Mouse (Mus musculus): ENCODE data around the gene Slain2. TPM values are rescaled to one million over a fixed set of nuclear protein-coding genes. Genes with fewer than 3 reads are reported as not detected.

Slain2 gene
- polyA plus RNA-seq, 1 experiment = 28.9 TPM

GRCm38 (mm10) chr5:72939311-72939710 lies 25.2 kb downstream of the Slain2 start:
- Histone ChIP-seq H3K27me3 (replicated peaks) (no peaks in the 10 kb centered on the region), H3K4me1 (peaks cover 64% of the 10 kb centered on the region), H3K4me3 (replicated peaks) (no peak overlapping the region), H3K36me3 (replicated peaks; ENCODE audit: low read length) (peaks cover 59% of the 10 kb centered on the region), H3K9me3 (no peaks in the 10 kb centered on the region)
- no peak for TF ChIP-seq FLI1 (IDR thresholded peaks at IDR 0.05; ENCODE audit: low read length)
- no peak for TF ChIP-seq GATA1 (IDR thresholded peaks at IDR 0.05; ENCODE audit: borderline replicate concordance, low read length)

- peaks cover 71% of the 10 kb centered on the region for H3K36me3 ChIP-seq (replicated peaks; ENCODE audit: low read length)
- no peak overlapping the region for H3K4me3 ChIP-seq (replicated peaks)
- H3K9me3 ChIP-seq = no peaks in the 10 kb centered on the region
- H3K27me3 ChIP-seq (replicated peaks) = no peaks in the 10 kb centered on the region
- TF ChIP-seq GATA1 (IDR thresholded peaks at IDR 0.05; ENCODE audit: borderline replicate concordance, low read length) (no peak), FLI1 (IDR thresholded peaks at IDR 0.05; ENCODE audit: low read length) (no peak)
- H3K4me1 ChIP-seq = peaks cover 74% of the 10 kb centered on the region
Measured at GRCm38 (mm10) chr5:72940906-72941432, 26.9 kb downstream of the Slain2 start.

GRCm38 (mm10) chr5:72948136-72948535 lies 34.0 kb downstream of the Slain2 start:
- peaks cover 62% of the 10 kb centered on the region for H3K4me1 ChIP-seq
- H3K4me3 ChIP-seq (replicated peaks) = no peak overlapping the region
- no peaks in the 10 kb centered on the region for H3K9me3 ChIP-seq
- peaks cover 85% of the 10 kb centered on the region for H3K36me3 ChIP-seq (replicated peaks; ENCODE audit: low read length)
- no peaks in the 10 kb centered on the region for H3K27me3 ChIP-seq (replicated peaks)
- TF ChIP-seq FLI1 (IDR thresholded peaks at IDR 0.05; ENCODE audit: low read length) (no peak), GATA1 (IDR thresholded peaks at IDR 0.05; ENCODE audit: borderline replicate concordance, low read length) (no peak)

- H3K9me3 ChIP-seq = no peaks in the 10 kb centered on the region
- no peaks in the 10 kb centered on the region for H3K27me3 ChIP-seq (replicated peaks)
- no peak overlapping the region for H3K4me3 ChIP-seq (replicated peaks)
- TF ChIP-seq GATA1 (IDR thresholded peaks at IDR 0.05; ENCODE audit: borderline replicate concordance, low read length) (no peak), FLI1 (IDR thresholded peaks at IDR 0.05; ENCODE audit: low read length) (no peak)
- H3K4me1 ChIP-seq = peaks cover 56% of the 10 kb centered on the region
- H3K36me3 ChIP-seq (replicated peaks; ENCODE audit: low read length) = peaks cover 89% of the 10 kb centered on the region
Measured at GRCm38 (mm10) chr5:72950252-72950651, 36.1 kb downstream of the Slain2 start.

- peaks cover 37% of the 10 kb centered on the region for H3K4me1 ChIP-seq
- no peak overlapping the region for H3K4me3 ChIP-seq (replicated peaks)
- no peaks in the 10 kb centered on the region for H3K27me3 ChIP-seq (replicated peaks)
- H3K36me3 ChIP-seq (replicated peaks; ENCODE audit: low read length) = peaks cover 92% of the 10 kb centered on the region
- TF ChIP-seq GATA1 (IDR thresholded peaks at IDR 0.05; ENCODE audit: borderline replicate concordance, low read length) = no peak
- no peak for TF ChIP-seq FLI1 (IDR thresholded peaks at IDR 0.05; ENCODE audit: low read length)
- H3K9me3 ChIP-seq = no peaks in the 10 kb centered on the region
Measured at GRCm38 (mm10) chr5:72953996-72954604, 40.0 kb downstream of the Slain2 start.

GRCm38 (mm10) chr5:72957281-72957680 lies 43.2 kb downstream of the Slain2 start:
- no peak overlapping the region for H3K4me3 ChIP-seq (replicated peaks)
- peaks cover 21% of the 10 kb centered on the region for H3K4me1 ChIP-seq
- H3K27me3 ChIP-seq (replicated peaks) = no peaks in the 10 kb centered on the region
- peaks cover 91% of the 10 kb centered on the region for H3K36me3 ChIP-seq (replicated peaks; ENCODE audit: low read length)
- no peak for TF ChIP-seq FLI1 (IDR thresholded peaks at IDR 0.05; ENCODE audit: low read length)
- TF ChIP-seq GATA1 (IDR thresholded peaks at IDR 0.05; ENCODE audit: borderline replicate concordance, low read length) = no peak
- H3K9me3 ChIP-seq = no peaks in the 10 kb centered on the region

- TF ChIP-seq GATA1 (IDR thresholded peaks at IDR 0.05; ENCODE audit: borderline replicate concordance, low read length) = no peak
- TF ChIP-seq FLI1 (IDR thresholded peaks at IDR 0.05; ENCODE audit: low read length) = no peak
- H3K9me3 ChIP-seq = no peaks in the 10 kb centered on the region
- 0 out of 2 replicates have a peak, but pooled peaks cover 10% of the 10 kb centered on the region for H3K4me1 ChIP-seq
- no peaks in the 10 kb centered on the region for H3K27me3 ChIP-seq (replicated peaks)
- H3K4me3 ChIP-seq (replicated peaks) = no peak overlapping the region
- H3K36me3 ChIP-seq (replicated peaks; ENCODE audit: low read length) = peaks cover 93% of the 10 kb centered on the region
Measured at GRCm38 (mm10) chr5:72960096-72960495, 46.0 kb downstream of the Slain2 start.

GRCm38 (mm10) chr5:72965706-72966105 lies 51.6 kb downstream of the Slain2 start:
- peaks cover 17% of the 10 kb centered on the region for H3K4me1 ChIP-seq
- TF ChIP-seq GATA1 (IDR thresholded peaks at IDR 0.05; ENCODE audit: borderline replicate concordance, low read length) (no peak), FLI1 (IDR thresholded peaks at IDR 0.05; ENCODE audit: low read length) (no peak)
- H3K9me3 ChIP-seq = no peaks in the 10 kb centered on the region
- H3K36me3 ChIP-seq (replicated peaks; ENCODE audit: low read length) = peaks cover 97% of the 10 kb centered on the region
- no peak overlapping the region for H3K4me3 ChIP-seq (replicated peaks)
- H3K27me3 ChIP-seq (replicated peaks) = no peaks in the 10 kb centered on the region

- TF ChIP-seq GATA1 (IDR thresholded peaks at IDR 0.05; ENCODE audit: borderline replicate concordance, low read length) (no peak), FLI1 (IDR thresholded peaks at IDR 0.05; ENCODE audit: low read length) (no peak)
- H3K36me3 ChIP-seq (replicated peaks; ENCODE audit: low read length) = peaks cover 100% of the 10 kb centered on the region
- H3K4me1 ChIP-seq = peaks cover 39% of the 10 kb centered on the region
- no peaks in the 10 kb centered on the region for H3K9me3 ChIP-seq
- H3K4me3 ChIP-seq (replicated peaks) = no peak overlapping the region
- no peaks in the 10 kb centered on the region for H3K27me3 ChIP-seq (replicated peaks)
Measured at GRCm38 (mm10) chr5:72972435-72972834, 58.3 kb downstream of the Slain2 start.

GRCm38 (mm10) chr5:72972934-72973333 lies 58.8 kb downstream of the Slain2 start:
- no peak for TF ChIP-seq FLI1 (IDR thresholded peaks at IDR 0.05; ENCODE audit: low read length)
- TF ChIP-seq GATA1 (IDR thresholded peaks at IDR 0.05; ENCODE audit: borderline replicate concordance, low read length) = no peak
- Histone ChIP-seq H3K4me1 (peaks cover 39% of the 10 kb centered on the region), H3K27me3 (replicated peaks) (no peaks in the 10 kb centered on the region), H3K4me3 (replicated peaks) (no peak overlapping the region), H3K9me3 (no peaks in the 10 kb centered on the region), H3K36me3 (replicated peaks; ENCODE audit: low read length) (peaks cover 100% of the 10 kb centered on the region)

Data from megakaryocyte, embryonic 14.5 days (primary cell).